Mouse (Mus musculus) central nervous system, embryonic 14 days (tissue): ENCODE results near the gene Enox1. TPM values are rescaled to one million over a fixed set of nuclear protein-coding genes. Genes with fewer than 3 reads are reported as not detected.

ENCODE experiments used
- polyA plus RNA-seq: library from polyadenylated mRNA; depleted of rRNA; stranded (reverse); fragments of >200 nt; gene quantifications from 2 replicates; pipeline ENCODE4 v1.2.3, GENCODE M21; 2012; rRNA removed

Gene Enox1
- 32.2 and 37.3 TPM in 2 replicates for polyA plus RNA-seq

DNA sequence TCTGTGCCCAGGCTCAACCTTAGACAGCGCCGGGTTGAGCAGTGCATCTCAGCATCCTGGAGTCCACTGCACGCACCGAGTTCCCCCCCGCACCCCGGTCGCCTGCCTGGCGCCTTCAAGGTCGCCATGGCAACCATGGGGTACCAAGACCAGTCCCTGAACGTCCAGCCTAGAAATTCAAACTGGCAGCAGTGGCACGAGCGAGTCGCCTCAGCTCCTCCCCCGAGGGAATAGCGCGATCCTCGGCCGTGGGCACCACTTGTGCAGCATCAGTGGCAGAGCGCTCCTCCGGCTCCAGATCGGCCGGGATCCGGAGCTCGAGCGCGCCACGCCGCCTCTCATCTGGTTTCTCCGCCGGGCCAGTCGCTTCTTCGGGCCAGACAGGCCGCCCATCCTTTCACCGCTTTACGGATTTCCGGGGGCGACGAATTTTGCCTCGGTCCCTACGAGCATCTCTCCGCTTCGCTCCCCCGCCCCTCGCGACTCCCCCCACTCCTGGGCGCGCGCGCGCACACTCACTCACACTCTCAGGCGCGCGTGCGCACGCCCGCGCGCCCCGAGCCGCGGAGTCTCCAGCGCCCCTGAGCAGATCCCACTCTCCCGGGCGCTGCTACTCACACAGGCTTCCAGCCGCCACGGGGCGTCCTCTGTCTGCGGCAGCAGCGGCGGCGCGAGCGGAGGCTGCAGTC lies at the start of gene Enox1:
Enox1 (plus strand) TSS at position 542 of the 689 bp plus-strand sequence.

Other genes starting within 250 kb of the Enox1 start
- gene Ccdc122, start 120.0 kb upstream of the Enox1 start, polyA plus RNA-seq, result 0.58 and 0.66 TPM in 2 replicates
- gene Lacc1, start 119.9 kb upstream of the Enox1 start, polyA plus RNA-seq, result 4.6 and 6.5 TPM in 2 replicates